Mouse (Mus musculus) R1 (cell line): Measurements from ENCODE around the gene Tns1.
A peak's percentile ranks its signal among the peaks of the same experiment; 100 is the strongest.

ENCODE experiments used
- DNase-seq: peaks from one replicate; pipeline ENCODE4 v3.0.0-alpha.2; 2018; ENCODE audit warnings: low read depth, low spot score

The Tns1 gene

DNA sequence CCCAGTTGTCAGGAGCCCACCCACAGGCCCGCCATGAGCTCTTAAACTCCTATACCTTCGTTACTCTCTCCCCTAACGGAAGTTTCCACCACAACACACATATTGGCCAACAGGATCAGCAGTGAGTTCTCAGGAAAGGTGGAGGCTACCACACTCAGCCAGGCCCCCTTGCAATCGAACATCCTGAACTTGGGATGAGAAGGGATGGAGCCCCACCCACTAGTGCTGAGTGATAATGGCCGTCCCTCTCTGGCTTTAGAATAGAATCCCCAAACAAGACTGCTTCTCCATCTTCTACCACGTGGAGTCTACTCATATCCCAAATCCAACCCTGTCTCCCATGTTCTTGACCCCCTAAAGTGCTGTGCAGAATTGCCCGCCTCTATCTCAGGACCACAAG is 131.0 kb downstream of the Tns1 start:
- DNase-seq = no peak

DNA sequence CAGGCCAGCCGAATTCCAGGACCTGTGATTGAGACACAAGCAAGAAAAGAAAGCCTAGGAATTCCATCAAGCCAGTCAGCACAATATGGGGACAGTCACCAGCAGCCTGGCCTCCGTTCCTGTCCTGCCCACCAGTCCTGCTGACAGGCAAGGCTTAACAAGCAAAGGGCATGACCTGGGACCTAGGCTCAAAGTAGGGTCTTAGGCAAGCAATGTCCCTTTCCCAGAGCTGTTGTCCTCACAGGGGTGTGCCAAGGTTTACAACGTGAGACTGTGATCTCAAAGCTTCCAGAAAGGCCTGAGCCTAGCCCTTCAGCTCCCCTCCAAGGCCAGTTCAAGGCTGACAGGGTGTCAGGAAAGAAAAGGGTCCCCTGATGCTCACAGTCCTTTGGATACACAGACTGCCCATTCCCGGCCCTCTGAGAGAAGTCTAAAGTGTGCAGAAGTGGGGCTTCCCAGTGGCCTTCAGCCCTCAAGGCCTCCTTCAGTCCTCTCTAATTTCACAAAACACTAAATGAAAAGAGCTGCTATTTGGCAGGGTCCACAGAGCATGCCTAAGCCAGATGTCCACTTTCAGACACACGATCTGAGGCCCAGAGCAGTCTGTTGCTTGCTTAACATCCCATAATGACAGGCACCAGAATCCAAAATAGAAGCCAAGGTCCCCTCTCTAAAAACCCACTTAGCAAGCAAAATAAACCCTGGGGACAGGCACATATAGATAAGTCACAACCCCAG is 131.9 kb downstream of the Tns1 start:
- DNase-seq = no peak

GRCm38 (mm10) chr1:73991226-73991625 is 133.0 kb downstream of the Tns1 start:
- DNase-seq = no peak

- no peak for DNase-seq
Observed at GRCm38 (mm10) chr1:73990024-73990423, 134.2 kb downstream of the Tns1 start.

DNA sequence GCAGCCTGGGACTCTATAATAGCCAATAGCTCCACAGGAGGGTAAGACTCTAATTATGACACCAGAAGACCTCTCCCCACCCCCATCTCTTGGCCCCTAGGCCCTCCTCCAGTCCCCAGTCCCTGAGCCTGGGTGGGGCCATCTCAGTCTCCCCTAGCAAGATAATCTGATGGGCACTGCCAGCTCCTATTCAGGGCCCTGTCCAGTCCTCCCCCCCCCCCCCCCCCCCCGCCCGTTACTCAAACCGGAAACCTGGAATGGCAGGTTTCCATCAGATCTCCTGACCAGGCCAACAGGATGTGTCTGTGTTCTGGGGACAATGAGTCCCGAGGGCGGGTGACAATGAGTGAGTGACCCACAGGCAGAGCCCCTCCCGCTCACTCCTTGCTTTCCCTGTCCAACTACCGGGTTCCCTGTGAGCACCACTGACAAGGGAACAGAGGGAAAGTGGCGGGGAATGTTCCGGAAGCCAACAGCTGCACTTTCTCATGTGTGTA is 136.5 kb downstream of the Tns1 start:
- DNase-seq = no peak

DNA sequence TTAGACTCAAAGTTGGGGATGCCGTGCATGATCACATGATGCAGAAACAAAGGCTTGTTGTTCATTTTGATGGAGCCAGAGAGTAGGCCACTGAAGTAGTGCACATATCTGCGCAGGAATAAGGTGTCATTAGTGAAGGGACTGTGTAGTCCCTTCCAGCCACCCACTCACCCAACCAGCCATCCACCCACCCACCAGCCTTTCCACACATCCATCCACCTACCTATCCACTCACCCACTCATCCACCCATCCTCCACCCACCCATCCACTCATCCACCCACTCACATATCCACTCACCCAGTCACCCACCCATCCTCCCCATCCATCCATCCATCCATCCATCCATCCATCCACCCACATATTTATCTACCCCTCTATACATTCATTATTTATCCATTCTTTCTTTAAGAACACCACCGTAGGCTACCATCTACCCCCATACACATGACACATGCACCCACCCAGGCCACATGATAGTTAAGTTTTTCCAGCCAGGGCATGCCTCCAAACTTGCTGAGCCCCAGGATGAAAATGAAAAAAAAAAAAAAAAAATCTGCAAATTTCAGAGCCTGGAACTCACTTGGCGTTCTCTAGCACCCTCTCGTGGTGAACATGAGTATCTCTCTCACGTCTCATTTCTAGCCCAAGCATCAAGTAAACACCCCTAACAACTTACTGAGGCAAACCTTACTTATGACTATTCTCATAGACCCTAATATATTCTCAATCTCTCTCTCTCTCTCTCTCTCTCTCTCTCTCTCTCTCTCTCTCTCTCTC is 137.8 kb downstream of the Tns1 start:
- peak; percentile 73 for DNase-seq

- DNase-seq = no peak
Observed at GRCm38 (mm10) chr1:73985611-73986010, 138.6 kb downstream of the Tns1 start.

- DNase-seq = no peak
Observed at GRCm38 (mm10) chr1:73979214-73979613, 145.0 kb downstream of the Tns1 start.

GRCm38 (mm10) chr1:73978576-73978975 is 145.7 kb downstream of the Tns1 start:
- DNase-seq = no peak

DNA sequence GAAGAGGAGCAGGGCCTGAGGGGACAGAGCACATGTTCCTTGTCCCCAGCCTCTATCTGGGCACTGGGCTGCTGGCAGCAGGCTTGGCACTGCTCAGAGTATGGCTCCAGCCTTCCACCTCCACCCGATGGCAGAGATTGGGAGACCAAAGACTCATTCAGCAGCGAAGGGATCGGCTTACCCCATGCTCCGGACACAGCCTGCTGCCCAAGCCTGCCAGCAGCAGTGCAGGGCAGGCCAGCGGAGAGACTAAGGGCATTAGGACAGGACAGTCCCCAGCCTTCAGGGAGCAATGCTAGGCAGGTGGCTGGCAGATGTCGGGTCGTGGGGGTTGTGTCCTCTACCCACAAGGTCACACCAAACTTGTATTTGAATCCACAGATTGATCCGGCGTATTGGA is 150.3 kb downstream of the Tns1 start:
- DNase-seq = no peak

GRCm38 (mm10) chr1:73972726-73973125 is 151.5 kb downstream of the Tns1 start:
- DNase-seq = no peak

DNA sequence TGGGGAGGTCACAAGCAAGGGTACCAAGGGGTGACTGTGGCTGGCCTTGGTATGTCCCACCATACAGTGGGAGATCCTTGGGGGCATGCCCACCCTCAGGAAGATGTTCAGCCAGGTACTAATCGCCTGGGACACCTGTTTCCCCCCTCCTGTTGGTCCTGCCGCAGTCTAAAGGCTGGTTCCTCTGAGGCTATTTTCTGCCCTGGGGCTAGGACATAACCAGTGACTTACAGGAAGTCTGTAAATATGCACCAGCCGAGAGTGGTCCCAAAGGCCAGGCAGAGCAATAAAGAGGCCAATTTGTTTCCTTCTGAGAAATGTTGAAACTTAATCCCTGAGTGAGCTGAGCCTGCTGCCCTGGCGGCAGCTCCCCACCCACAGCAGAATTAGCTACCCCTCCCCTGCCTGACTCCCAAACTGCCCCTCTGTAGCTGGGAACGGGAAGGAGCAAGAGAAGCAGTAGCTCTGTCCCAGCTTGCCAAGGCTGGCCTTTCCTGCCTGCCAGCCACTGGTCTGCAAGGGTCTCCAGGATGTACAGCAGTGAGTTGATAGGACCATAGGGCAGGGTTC is 154.0 kb downstream of the Tns1 start:
- no peak for DNase-seq

DNA sequence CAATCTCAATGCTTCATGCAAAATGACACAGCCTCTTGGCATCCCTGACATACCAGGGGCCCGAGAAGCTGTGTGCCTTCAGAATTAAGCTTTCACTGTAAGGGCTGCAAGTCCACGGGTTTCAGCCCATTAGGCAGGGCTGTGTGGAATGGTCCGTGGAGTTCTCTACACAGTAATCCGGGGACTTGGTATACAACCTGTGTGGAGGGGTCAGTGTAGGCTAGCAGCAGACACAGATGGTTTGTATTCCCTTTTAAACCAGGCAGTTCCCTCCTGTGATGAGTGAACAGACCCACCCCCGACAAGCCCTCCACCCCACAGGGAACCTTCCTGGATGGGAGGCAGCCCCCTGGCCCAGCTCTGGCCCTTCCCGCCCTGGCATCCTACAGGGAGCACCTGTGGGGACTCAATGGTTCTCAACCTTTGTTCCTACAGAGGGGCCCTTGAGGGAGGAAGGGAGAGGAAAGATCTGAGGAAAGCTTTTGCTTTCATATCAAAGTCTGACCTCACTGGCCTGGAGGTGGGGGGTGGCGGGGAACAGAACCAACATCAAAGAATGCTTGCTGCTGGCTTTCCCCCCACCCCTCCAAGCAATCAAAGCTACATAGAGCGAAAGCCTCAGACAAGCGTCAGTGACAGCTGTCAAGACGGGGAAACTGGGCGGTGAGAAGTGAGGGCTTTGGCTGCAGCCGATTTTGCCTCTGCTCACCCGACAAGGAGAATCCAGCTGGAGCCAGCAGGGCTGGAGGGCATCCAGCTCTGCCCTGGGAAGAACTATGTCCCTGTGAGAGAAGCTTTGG is 155.3 kb downstream of the Tns1 start:
- DNase-seq = no peak

DNA sequence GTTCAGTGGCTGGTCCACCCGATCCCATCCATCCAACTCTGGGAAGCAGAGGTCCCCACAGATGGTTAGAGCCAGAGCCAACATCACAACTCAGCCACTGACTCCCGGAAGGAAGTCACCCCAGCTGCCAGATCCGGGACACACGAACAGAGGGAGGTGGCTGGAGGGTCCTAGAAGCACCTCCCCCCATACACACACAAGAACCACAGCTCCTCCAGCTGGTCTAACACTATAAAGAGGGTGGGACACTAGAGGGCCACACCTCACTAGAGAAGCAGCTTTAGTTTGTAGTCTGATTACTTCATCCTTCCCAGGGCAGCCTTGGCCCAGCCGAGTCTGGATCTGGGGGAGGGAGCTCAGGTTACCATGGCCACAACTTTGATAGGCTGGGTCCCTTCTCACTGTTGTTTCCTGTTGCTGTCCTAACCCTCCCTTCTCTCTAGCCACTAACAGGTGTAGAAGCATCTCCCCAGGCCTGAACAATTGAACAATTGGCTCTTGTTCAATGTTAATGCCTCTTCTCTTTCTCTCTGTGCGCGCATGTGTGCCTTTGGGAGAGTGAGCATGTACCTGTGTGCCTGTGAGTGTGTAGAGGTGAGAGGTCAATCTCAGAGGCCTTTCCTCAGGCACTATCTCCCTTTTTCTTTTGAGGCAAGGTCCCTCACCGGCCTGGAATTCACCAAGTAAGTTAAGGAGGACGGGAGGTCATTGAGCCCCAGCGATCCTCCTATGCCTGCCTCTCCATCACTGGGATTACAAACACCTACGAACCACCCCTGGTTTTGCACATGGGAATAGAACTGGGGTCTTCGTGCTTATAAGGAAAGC is 157.6 kb downstream of the Tns1 start:
- peak; percentile 82 for DNase-seq

DNA sequence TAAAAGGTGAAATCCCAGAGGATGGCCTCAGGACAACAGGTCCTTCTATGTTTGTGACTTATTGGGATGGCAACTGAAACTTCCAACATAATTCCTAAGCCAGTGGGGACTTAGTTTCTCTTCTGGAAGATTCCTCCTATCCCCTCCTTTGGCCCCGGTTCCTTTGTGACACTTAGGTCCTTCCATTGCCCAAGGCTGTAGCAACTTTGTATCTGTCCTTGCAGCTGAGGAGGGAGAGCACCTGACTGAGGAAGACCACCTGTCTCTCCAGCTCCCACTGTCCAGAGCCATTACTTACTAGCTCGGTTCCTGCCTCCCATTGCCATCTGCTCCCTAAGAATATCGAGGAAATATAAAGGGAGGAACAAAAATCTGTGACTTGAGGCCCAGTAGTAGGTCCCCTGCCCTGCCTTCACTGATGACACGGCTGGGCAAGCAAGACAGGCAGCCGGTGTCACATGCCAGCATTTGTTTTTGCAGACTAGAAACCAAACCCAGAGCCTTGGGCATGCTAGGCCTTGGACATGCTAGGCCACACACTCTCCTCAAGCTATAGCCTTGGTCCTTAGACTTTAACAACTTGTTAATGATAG is 160.0 kb downstream of the Tns1 start:
- no peak for DNase-seq

GRCm38 (mm10) chr1:73963626-73964025 is 160.6 kb downstream of the Tns1 start:
- no peak for DNase-seq

- DNase-seq = peak; percentile 27
Observed at GRCm38 (mm10) chr1:73962668-73963371, 161.4 kb downstream of the Tns1 start.

DNA sequence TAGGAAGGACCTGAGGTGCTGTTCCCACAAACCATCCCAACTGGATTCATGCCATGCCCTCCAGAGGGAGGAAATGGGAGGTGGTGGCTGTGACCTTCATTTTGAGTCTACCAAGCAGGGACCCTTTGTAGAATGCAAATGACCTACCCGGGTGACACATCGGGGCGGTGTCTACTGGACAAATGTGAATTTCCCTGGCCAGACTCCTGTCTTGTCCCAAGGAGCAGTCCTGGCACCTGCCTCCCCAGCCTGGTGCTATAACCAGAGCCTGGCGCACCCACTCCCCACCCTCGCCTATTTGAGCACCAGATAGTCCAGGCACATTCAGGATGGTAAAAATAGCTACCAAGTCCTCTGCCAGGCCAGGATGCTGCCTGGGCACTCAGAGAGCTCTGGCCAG is 162.2 kb downstream of the Tns1 start:
- no peak for DNase-seq

GRCm38 (mm10) chr1:73959758-73960157 is 164.5 kb downstream of the Tns1 start:
- DNase-seq = no peak

GRCm38 (mm10) chr1:73959344-73959743 is 164.9 kb downstream of the Tns1 start:
- DNase-seq = no peak
